Mouse (Mus musculus): Measurements from ENCODE around the gene Mpeg1.

DNA sequence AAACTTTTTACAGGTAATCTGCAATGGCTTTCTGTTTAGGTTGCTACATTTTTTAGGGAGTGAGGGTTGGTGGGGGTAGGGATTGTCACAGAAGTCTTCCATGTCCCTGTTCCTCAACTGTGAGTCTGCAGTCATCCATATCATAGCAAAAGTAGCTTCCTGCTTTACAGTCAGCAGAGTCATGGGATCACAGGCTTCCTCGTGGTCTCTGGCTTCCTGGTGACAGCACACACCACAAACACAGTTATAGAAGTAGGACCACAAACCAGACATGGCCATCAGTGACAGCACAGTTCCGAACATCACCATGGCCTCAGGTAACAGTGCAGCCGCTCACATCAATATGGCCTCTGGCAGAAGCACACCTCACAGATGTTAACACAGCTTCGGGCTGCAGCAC, 18.0 kb upstream of the Mpeg1 start:
- TF ChIP-seq CTCF (IDR thresholded peaks at IDR 0.05; ENCODE audit: borderline replicate concordance, control insufficient read depth, extremely low read depth, insufficient read depth, low read length, poor library complexity) (no peak), POLR2A (IDR thresholded peaks at IDR 0.05; ENCODE audit: control insufficient read depth, extremely low read depth, insufficient read depth, low read length, poor library complexity) (no peak)
